Mouse (Mus musculus) gastrocnemius, postnatal 25 days (tissue): ENCODE results near the gene Apold1. TPM values are rescaled to one million over a fixed set of nuclear protein-coding genes. Genes with fewer than 3 reads are reported as not detected.

ENCODE experiments used
- DNase-seq: peaks from one replicate; pipeline ENCODE4 v3.0.0; 2022
- total RNA-seq, 2 experiments: library from RNA; stranded (reverse); gene quantifications; 1 replicate in 1 of 2; 2 replicates in 1 of 2; pipeline ENCODE4 v1.2.3; 2021

Apold1 gene
- total RNA-seq, 2 experiments from 2014 or later = 1.4 to 1.9 TPM

GRCm38 (mm10) chr6:134972096-134972495 lies 9.4 kb upstream of the Apold1 start:
- DNase-seq = no peak

GRCm38 (mm10) chr6:134976628-134977027 lies 4.9 kb upstream of the Apold1 start:
- no peak for DNase-seq

GRCm38 (mm10) chr6:134983529-134984370 lies 2.2 kb downstream of the Apold1 start:
- DNase-seq = peak; percentile 88

GRCm38 (mm10) chr6:134984748-134985147 lies 3.2 kb downstream of the Apold1 start:
- no peak for DNase-seq

- no peak for DNase-seq
These were observed 6.9 kb downstream of the Apold1 start for GRCm38 (mm10) chr6:134988377-134988776.

GRCm38 (mm10) chr6:134990674-134991073 lies 9.2 kb downstream of the Apold1 start:
- no peak for DNase-seq

- DNase-seq = no peak
These were observed 12.6 kb downstream of the Apold1 start for GRCm38 (mm10) chr6:134994031-134994651.

- no peak for DNase-seq
These were observed 13.5 kb downstream of the Apold1 start for GRCm38 (mm10) chr6:134994985-134995384.

GRCm38 (mm10) chr6:134996918-134997317 lies 15.4 kb downstream of the Apold1 start:
- no peak for DNase-seq

- DNase-seq = no peak
These were observed 16.6 kb downstream of the Apold1 start for GRCm38 (mm10) chr6:134998076-134998475.

- DNase-seq = no peak
These were observed 17.3 kb downstream of the Apold1 start for GRCm38 (mm10) chr6:134998781-134999180.

GRCm38 (mm10) chr6:135000272-135000671 lies 18.8 kb downstream of the Apold1 start:
- DNase-seq = no peak

- DNase-seq = no peak
These were observed 20.5 kb downstream of the Apold1 start for GRCm38 (mm10) chr6:135001991-135002390.

- no peak for DNase-seq
These were observed 24.9 kb downstream of the Apold1 start for GRCm38 (mm10) chr6:135006372-135006771.

GRCm38 (mm10) chr6:135011048-135011733 lies 29.7 kb downstream of the Apold1 start, which contains the start of gene Ddx47:
Ddx47 (plus strand) TSS chr6:135011612.
- DNase-seq = peak; percentile 89

GRCm38 (mm10) chr6:135011734-135012116 lies 30.2 kb downstream of the Apold1 start:
- no peak for DNase-seq

- no peak for DNase-seq
These were observed 35.7 kb downstream of the Apold1 start for GRCm38 (mm10) chr6:135017211-135017610.

GRCm38 (mm10) chr6:135019564-135019963 lies 38.0 kb downstream of the Apold1 start:
- DNase-seq = no peak

- DNase-seq = no peak
These were observed 40.1 kb downstream of the Apold1 start for GRCm38 (mm10) chr6:135021633-135022032.

GRCm38 (mm10) chr6:135023379-135023778 lies 41.9 kb downstream of the Apold1 start:
- no peak for DNase-seq

- no peak for DNase-seq
These were observed 43.4 kb downstream of the Apold1 start for GRCm38 (mm10) chr6:135024781-135025420.

GRCm38 (mm10) chr6:135026232-135026631 lies 44.7 kb downstream of the Apold1 start:
- DNase-seq = no peak
